Mouse (Mus musculus): ENCODE results near the gene Tmem100. TPM values are rescaled to one million over a fixed set of nuclear protein-coding genes. Genes with fewer than 3 reads are reported as not detected.
A peak's percentile ranks its signal among the peaks of the same experiment; 100 is the strongest.

The Tmem100 gene
- polyA plus RNA-seq, 1 experiment from 2014 or later, result 11.4 TPM

- TF ChIP-seq CTCF (IDR thresholded peaks at IDR 0.05; ENCODE audit: low read depth), result no peak
- WGBS, result 88% methylated on average over 4 of the region's 4 CpGs
- no peak for ATAC-seq
- H3K36me3 ChIP-seq (ENCODE audit: control insufficient read depth, insufficient read depth), result no peaks in the 10 kb centered on the region
- no peak overlapping the region for H3K4me3 ChIP-seq (ENCODE audit: low read depth, low read length)
- H3K27me3 ChIP-seq (replicated peaks; ENCODE audit: control insufficient read depth, insufficient read depth, low read length), result 0 out of 2 replicates have a peak, but pooled peaks cover 7% of the 10 kb centered on the region
- H3K9ac ChIP-seq (ENCODE audit: low read depth, low read length), result no peak overlapping the region
- no peak overlapping the region for H3K27ac ChIP-seq (ENCODE audit: low read depth, low read length)
- H3K4me1 ChIP-seq (replicated peaks; ENCODE audit: control insufficient read depth, insufficient read depth, low read length), result no peaks in the 10 kb centered on the region; the same call in none of the 2 replicates
- H3K4me2 ChIP-seq (replicated peaks; ENCODE audit: low read depth), result no peak overlapping the region
- no peaks in the 10 kb centered on the region for H3K9me3 ChIP-seq (ENCODE audit: control insufficient read depth)
Measured at GRCm38 (mm10) chr11:90000666-90001065, 29.5 kb upstream of the Tmem100 start.

- Histone ChIP-seq H3K27me3 (replicated peaks; ENCODE audit: control insufficient read depth, insufficient read depth, low read length) (0 out of 2 replicates have a peak, but pooled peaks cover 7% of the 10 kb centered on the region), H3K27ac (ENCODE audit: low read depth, low read length) (no peak overlapping the region), H3K36me3 (ENCODE audit: control insufficient read depth, insufficient read depth) (no peaks in the 10 kb centered on the region), H3K9ac (ENCODE audit: low read depth, low read length) (no peak overlapping the region), H3K4me2 (replicated peaks; ENCODE audit: low read depth) (peak overlapping the region; percentile 86), H3K4me3 (ENCODE audit: low read depth, low read length) (peak overlapping the region; percentile 47; the same call in 1 of the 2 replicates), H3K4me1 (replicated peaks; ENCODE audit: control insufficient read depth, insufficient read depth, low read length) (no peaks in the 10 kb centered on the region; the same call in none of the 2 replicates), H3K9me3 (ENCODE audit: control insufficient read depth) (no peaks in the 10 kb centered on the region)
- no peak for TF ChIP-seq CTCF (IDR thresholded peaks at IDR 0.05; ENCODE audit: low read depth)
- ATAC-seq, result no peak
- WGBS, result 81% methylated on average over 10 of the region's 10 CpGs
Measured at GRCm38 (mm10) chr11:90001396-90002230, 28.5 kb upstream of the Tmem100 start.

- peaks cover 7% of the 10 kb centered on the region; the same call in 1 of the 2 replicates for H3K27me3 ChIP-seq (replicated peaks; ENCODE audit: control insufficient read depth, insufficient read depth, low read length)
- H3K9me3 ChIP-seq (ENCODE audit: control insufficient read depth), result no peaks in the 10 kb centered on the region
- H3K4me3 ChIP-seq (ENCODE audit: low read depth, low read length), result peak within 1 kb of the TSS; percentile 47
- 0 out of 2 replicates have a peak within 1 kb of the TSS, but pooled peaks have one; percentile 28 for H3K9ac ChIP-seq (ENCODE audit: low read depth, low read length)
- TF ChIP-seq CTCF (IDR thresholded peaks at IDR 0.05; ENCODE audit: low read depth), result no peak
- H3K4me1 ChIP-seq (replicated peaks; ENCODE audit: control insufficient read depth, insufficient read depth, low read length), result no peaks in the 10 kb centered on the region; the same call in none of the 2 replicates
- peak; percentile 97 for ATAC-seq
- H3K36me3 ChIP-seq (ENCODE audit: control insufficient read depth, insufficient read depth), result no peaks in the 10 kb centered on the region
- 5% methylated on average over 35 of the region's 35 CpGs for WGBS
- H3K27ac ChIP-seq (ENCODE audit: low read depth, low read length), result no peak within 1 kb of the TSS
- H3K4me2 ChIP-seq (replicated peaks; ENCODE audit: low read depth), result peak within 1 kb of the TSS; percentile 86
Measured at GRCm38 (mm10) chr11:90002231-90002986, 27.7 kb upstream of the Tmem100 start, which contains the start of gene Pctp. TSS of gene Pctp (minus strand) at chr11:90002894.

- H3K27ac ChIP-seq (ENCODE audit: low read depth, low read length), result no peak overlapping the region
- no peak for TF ChIP-seq CTCF (IDR thresholded peaks at IDR 0.05; ENCODE audit: low read depth)
- H3K9ac ChIP-seq (ENCODE audit: low read depth, low read length), result no peak overlapping the region
- H3K9me3 ChIP-seq (ENCODE audit: control insufficient read depth), result no peaks in the 10 kb centered on the region
- H3K4me2 ChIP-seq (replicated peaks; ENCODE audit: low read depth), result peak overlapping the region; percentile 86
- peak overlapping the region; percentile 47 for H3K4me3 ChIP-seq (ENCODE audit: low read depth, low read length)
- no peaks in the 10 kb centered on the region; the same call in none of the 2 replicates for H3K4me1 ChIP-seq (replicated peaks; ENCODE audit: control insufficient read depth, insufficient read depth, low read length)
- 12% methylated on average over 8 of the region's 8 CpGs for WGBS
- no peaks in the 10 kb centered on the region for H3K36me3 ChIP-seq (ENCODE audit: control insufficient read depth, insufficient read depth)
- no peak for ATAC-seq
- H3K27me3 ChIP-seq (replicated peaks; ENCODE audit: control insufficient read depth, insufficient read depth, low read length), result peaks cover 7% of the 10 kb centered on the region; the same call in 1 of the 2 replicates
Measured at GRCm38 (mm10) chr11:90002987-90003348, 27.2 kb upstream of the Tmem100 start.

- no peak for ATAC-seq
- 91% methylated on average over 4 of the region's 4 CpGs for WGBS
- Histone ChIP-seq H3K4me2 (replicated peaks; ENCODE audit: low read depth) (no peak overlapping the region), H3K9ac (ENCODE audit: low read depth, low read length) (no peak overlapping the region), H3K4me3 (ENCODE audit: low read depth, low read length) (no peak overlapping the region), H3K27me3 (replicated peaks; ENCODE audit: control insufficient read depth, insufficient read depth, low read length) (peaks cover 7% of the 10 kb centered on the region; the same call in 1 of the 2 replicates), H3K36me3 (ENCODE audit: control insufficient read depth, insufficient read depth) (no peaks in the 10 kb centered on the region), H3K4me1 (replicated peaks; ENCODE audit: control insufficient read depth, insufficient read depth, low read length) (no peaks in the 10 kb centered on the region; the same call in none of the 2 replicates), H3K27ac (ENCODE audit: low read depth, low read length) (no peak overlapping the region), H3K9me3 (ENCODE audit: control insufficient read depth) (no peaks in the 10 kb centered on the region)
- TF ChIP-seq CTCF (IDR thresholded peaks at IDR 0.05; ENCODE audit: low read depth), result no peak
Measured at GRCm38 (mm10) chr11:90003386-90003785, 26.8 kb upstream of the Tmem100 start.

- WGBS, result 50% methylated on average over 4 of the region's 4 CpGs
- Histone ChIP-seq H3K4me1 (replicated peaks; ENCODE audit: control insufficient read depth, insufficient read depth, low read length) (no peaks in the 10 kb centered on the region; the same call in none of the 2 replicates), H3K36me3 (ENCODE audit: control insufficient read depth, insufficient read depth) (no peaks in the 10 kb centered on the region), H3K9me3 (ENCODE audit: control insufficient read depth) (no peaks in the 10 kb centered on the region), H3K27me3 (replicated peaks; ENCODE audit: control insufficient read depth, insufficient read depth, low read length) (peaks cover 22% of the 10 kb centered on the region; the same call in 1 of the 2 replicates), H3K4me3 (ENCODE audit: low read depth, low read length) (no peak overlapping the region), H3K27ac (ENCODE audit: low read depth, low read length) (no peak overlapping the region), H3K9ac (ENCODE audit: low read depth, low read length) (no peak overlapping the region), H3K4me2 (replicated peaks; ENCODE audit: low read depth) (no peak overlapping the region)
- TF ChIP-seq CTCF (IDR thresholded peaks at IDR 0.05; ENCODE audit: low read depth), result no peak
- ATAC-seq, result no peak
Measured at GRCm38 (mm10) chr11:90006111-90006510, 24.0 kb upstream of the Tmem100 start.

Measured in intestine, postnatal 0 days (tissue).